Mouse (Mus musculus): ENCODE data around the gene Irf3. TPM values are rescaled to one million over a fixed set of nuclear protein-coding genes. Genes with fewer than 3 reads are reported as not detected.

Irf3 gene
- polyA plus RNA-seq (2014; fragmentation: Nextera tagmentation; extraction: Ambion mirVana), result 77.7 and 84.6 TPM in 2 replicates

GRCm38 (mm10) chr7:44997231-44997939 is at the start of gene Irf3:
Gene Irf3 (plus strand): TSS chr7:44997648.
- Histone ChIP-seq H3K27ac (replicated peaks; ENCODE audit: low read depth, low read length) (peak within 1 kb of the TSS; percentile 90), H3K4me1 (ENCODE audit: control insufficient read depth, insufficient read depth, low read length) (peaks cover 11% of the 10 kb centered on the region), H3K4me3 (ENCODE audit: low read depth, low read length) (peak within 1 kb of the TSS; percentile 63), H3K4me2 (ENCODE audit: low read depth, low read length) (peak within 1 kb of the TSS; percentile 95), H3K36me3 (ENCODE audit: control insufficient read depth, insufficient read depth, low read length) (peaks cover 66% of the 10 kb centered on the region), H3K9ac (ENCODE audit: low read depth, low read length) (peak within 1 kb of the TSS; percentile 87), H3K27me3 (replicated peaks; ENCODE audit: control insufficient read depth, insufficient read depth, low read length) (no peaks in the 10 kb centered on the region), H3K9me3 (ENCODE audit: control insufficient read depth, low read length) (no peaks in the 10 kb centered on the region)
- DNase-seq (ENCODE audit: low spot score) (peak; percentile 99), ATAC-seq (ENCODE audit: low read depth) (peak; percentile 93)
- WGBS, result 0% methylated on average over 41 of the region's 43 CpGs

- H3K4me1 ChIP-seq (ENCODE audit: control insufficient read depth, insufficient read depth, low read length), result peaks cover 7% of the 10 kb centered on the region
- no peak for ATAC-seq (ENCODE audit: low read depth)
- peaks cover 21% of the 10 kb centered on the region for H3K27me3 ChIP-seq (replicated peaks; ENCODE audit: control insufficient read depth, insufficient read depth, low read length)
Observed at GRCm38 (mm10) chr7:44949922-44950321, 47.5 kb upstream of the Irf3 start.

GRCm38 (mm10) chr7:44951960-44952359 is 45.5 kb upstream of the Irf3 start:
- Histone ChIP-seq H3K4me1 (ENCODE audit: control insufficient read depth, insufficient read depth, low read length) (peaks cover 7% of the 10 kb centered on the region), H3K27ac (replicated peaks; ENCODE audit: low read depth, low read length) (peak overlapping the region; percentile 67), H3K36me3 (ENCODE audit: control insufficient read depth, insufficient read depth, low read length) (no peaks in the 10 kb centered on the region), H3K27me3 (replicated peaks; ENCODE audit: control insufficient read depth, insufficient read depth, low read length) (peaks cover 21% of the 10 kb centered on the region), H3K4me3 (ENCODE audit: low read depth, low read length) (peak overlapping the region; percentile 48), H3K9me3 (ENCODE audit: control insufficient read depth, low read length) (no peaks in the 10 kb centered on the region), H3K4me2 (ENCODE audit: low read depth, low read length) (peak overlapping the region; percentile 95), H3K9ac (ENCODE audit: low read depth, low read length) (peak overlapping the region; percentile 63)
- ATAC-seq (ENCODE audit: low read depth) (peak; percentile 77), DNase-seq (ENCODE audit: low spot score) (peak; percentile 86)
- 5% methylated on average over 8 of the region's 10 CpGs for WGBS

More at GRCm38 (mm10) chr7:44949922-44950321, 47.5 kb upstream of the Irf3 start:
- Histone ChIP-seq H3K27ac (replicated peaks; ENCODE audit: low read depth, low read length) (no peak overlapping the region), H3K9ac (ENCODE audit: low read depth, low read length) (no peak overlapping the region), H3K9me3 (ENCODE audit: control insufficient read depth, low read length) (no peaks in the 10 kb centered on the region), H3K4me2 (ENCODE audit: low read depth, low read length) (no peak overlapping the region), H3K36me3 (ENCODE audit: control insufficient read depth, insufficient read depth, low read length) (no peaks in the 10 kb centered on the region), H3K4me3 (ENCODE audit: low read depth, low read length) (no peak overlapping the region)
- WGBS, result 61% methylated on average over 6 of the region's 6 CpGs
- DNase-seq (ENCODE audit: low spot score), result no peak

DNA sequence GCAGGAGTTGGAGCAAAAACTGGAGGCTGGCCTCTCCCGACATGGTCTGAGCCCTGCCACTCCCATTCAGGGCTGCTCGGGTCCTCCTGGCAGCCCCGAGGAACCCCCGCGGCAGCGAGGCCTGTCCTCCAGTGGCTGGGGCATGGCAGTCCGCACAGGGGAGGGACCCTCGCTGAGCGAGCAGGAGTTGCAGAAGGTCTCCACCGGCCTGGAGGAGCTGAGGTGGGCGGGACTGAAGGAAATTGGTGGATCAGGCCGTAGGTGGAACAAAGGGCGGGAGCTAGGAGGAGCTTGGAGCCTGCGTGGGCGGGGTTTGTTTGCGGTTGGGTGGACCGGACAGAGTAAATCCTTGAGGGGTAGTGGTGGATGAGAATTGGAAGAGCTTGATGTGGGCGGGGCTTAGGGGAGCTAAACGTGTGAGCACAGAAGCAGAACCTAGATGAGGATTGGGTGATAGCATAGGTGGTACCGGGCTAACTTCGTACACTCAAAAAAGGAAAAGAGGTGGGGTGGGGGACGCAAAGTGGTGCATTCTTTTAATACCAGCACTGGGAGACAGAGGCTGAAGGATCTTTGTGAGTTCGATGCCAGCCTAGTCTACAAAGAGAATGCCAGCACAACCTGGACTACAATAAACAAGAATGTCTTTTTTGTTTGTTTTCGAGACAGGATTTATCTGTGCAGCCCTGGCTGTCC is 44.7 kb upstream of the Irf3 start:
- Histone ChIP-seq H3K9ac (ENCODE audit: low read depth, low read length) (peak overlapping the region; percentile 63), H3K36me3 (ENCODE audit: control insufficient read depth, insufficient read depth, low read length) (no peaks in the 10 kb centered on the region), H3K27ac (replicated peaks; ENCODE audit: low read depth, low read length) (peak overlapping the region; percentile 67), H3K4me2 (ENCODE audit: low read depth, low read length) (peak overlapping the region; percentile 95), H3K9me3 (ENCODE audit: control insufficient read depth, low read length) (no peaks in the 10 kb centered on the region), H3K4me3 (ENCODE audit: low read depth, low read length) (peak overlapping the region; percentile 48), H3K27me3 (replicated peaks; ENCODE audit: control insufficient read depth, insufficient read depth, low read length) (peaks cover 21% of the 10 kb centered on the region), H3K4me1 (ENCODE audit: control insufficient read depth, insufficient read depth, low read length) (peaks cover 7% of the 10 kb centered on the region)
- peak; percentile 98 for DNase-seq (ENCODE audit: low spot score)
- 8% methylated on average over 24 of the region's 24 CpGs for WGBS
- ATAC-seq (ENCODE audit: low read depth), result peak; percentile 93

GRCm38 (mm10) chr7:44953561-44953960 is 43.9 kb upstream of the Irf3 start:
- Histone ChIP-seq H3K4me3 (ENCODE audit: low read depth, low read length) (no peak overlapping the region), H3K27me3 (replicated peaks; ENCODE audit: control insufficient read depth, insufficient read depth, low read length) (peaks cover 21% of the 10 kb centered on the region), H3K36me3 (ENCODE audit: control insufficient read depth, insufficient read depth, low read length) (no peaks in the 10 kb centered on the region), H3K4me2 (ENCODE audit: low read depth, low read length) (no peak overlapping the region), H3K9ac (ENCODE audit: low read depth, low read length) (no peak overlapping the region), H3K9me3 (ENCODE audit: control insufficient read depth, low read length) (no peaks in the 10 kb centered on the region), H3K27ac (replicated peaks; ENCODE audit: low read depth, low read length) (no peak overlapping the region), H3K4me1 (ENCODE audit: control insufficient read depth, insufficient read depth, low read length) (peaks cover 7% of the 10 kb centered on the region)
- ATAC-seq (ENCODE audit: low read depth), result no peak
- WGBS, result 57% methylated on average over 14 of the region's 14 CpGs
- no peak for DNase-seq (ENCODE audit: low spot score)

DNA sequence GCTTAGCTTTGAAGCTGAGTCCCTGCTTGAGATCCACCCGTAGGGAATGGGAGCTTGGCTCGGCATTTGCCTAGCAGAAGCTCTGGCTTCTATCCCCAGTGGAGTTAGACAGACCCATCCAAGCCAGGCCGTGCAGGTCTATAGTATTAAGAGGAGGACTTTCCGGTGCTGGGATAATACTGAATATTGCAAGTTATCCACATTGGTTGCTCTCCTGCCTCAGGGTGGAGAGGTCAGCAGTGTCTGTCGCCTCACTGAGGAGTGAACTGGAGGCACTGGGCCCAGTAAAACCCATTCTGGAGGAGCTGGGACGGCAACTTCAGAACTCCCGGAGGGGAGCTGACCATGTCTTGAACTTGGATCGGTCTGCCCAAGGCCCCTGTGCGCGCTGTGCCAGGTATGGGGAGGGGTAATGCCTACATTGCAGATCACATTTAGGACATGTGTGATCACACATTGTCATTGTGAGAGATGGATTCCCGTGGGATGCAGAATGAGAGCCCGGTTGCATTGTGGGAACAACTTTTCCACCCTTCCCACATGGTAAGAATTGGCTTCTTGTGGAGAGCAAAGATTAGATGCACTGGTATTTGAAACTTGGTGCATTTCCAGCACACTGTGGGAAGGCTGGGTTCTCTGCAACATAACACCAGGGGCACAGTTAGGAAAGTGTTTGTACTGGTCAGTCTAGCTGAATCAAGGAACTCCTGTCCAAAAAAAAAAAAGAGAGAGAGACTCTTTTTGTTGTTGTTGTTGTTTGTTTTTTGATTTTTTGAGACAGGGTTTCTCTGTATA is 43.2 kb upstream of the Irf3 start:
- Histone ChIP-seq H3K4me3 (ENCODE audit: low read depth, low read length) (no peak overlapping the region), H3K4me1 (ENCODE audit: control insufficient read depth, insufficient read depth, low read length) (peaks cover 7% of the 10 kb centered on the region), H3K36me3 (ENCODE audit: control insufficient read depth, insufficient read depth, low read length) (0 out of 2 replicates have a peak, but pooled peaks cover 4% of the 10 kb centered on the region), H3K9me3 (ENCODE audit: control insufficient read depth, low read length) (no peaks in the 10 kb centered on the region), H3K4me2 (ENCODE audit: low read depth, low read length) (no peak overlapping the region), H3K9ac (ENCODE audit: low read depth, low read length) (no peak overlapping the region), H3K27me3 (replicated peaks; ENCODE audit: control insufficient read depth, insufficient read depth, low read length) (peaks cover 21% of the 10 kb centered on the region), H3K27ac (replicated peaks; ENCODE audit: low read depth, low read length) (no peak overlapping the region)
- ATAC-seq (ENCODE audit: low read depth) (no peak), DNase-seq (ENCODE audit: low spot score) (peak; percentile 30)
- WGBS, result 74% methylated on average over 12 of the region's 12 CpGs

- H3K36me3 ChIP-seq (ENCODE audit: control insufficient read depth, insufficient read depth, low read length), result peaks cover 11% of the 10 kb centered on the region; the same call in 1 of the 2 replicates
- peaks cover 13% of the 10 kb centered on the region for H3K27me3 ChIP-seq (replicated peaks; ENCODE audit: control insufficient read depth, insufficient read depth, low read length)
- H3K4me1 ChIP-seq (ENCODE audit: control insufficient read depth, insufficient read depth, low read length), result peaks cover 7% of the 10 kb centered on the region
- ATAC-seq (ENCODE audit: low read depth) (no peak), DNase-seq (ENCODE audit: low spot score) (peak; percentile 22)
- no peak overlapping the region for H3K27ac ChIP-seq (replicated peaks; ENCODE audit: low read depth, low read length)
- no peak overlapping the region for H3K4me2 ChIP-seq (ENCODE audit: low read depth, low read length)
- H3K9ac ChIP-seq (ENCODE audit: low read depth, low read length), result no peak overlapping the region
- WGBS, result 52% methylated on average over 5 of the region's 5 CpGs
- no peak overlapping the region for H3K4me3 ChIP-seq (ENCODE audit: low read depth, low read length)
- H3K9me3 ChIP-seq (ENCODE audit: control insufficient read depth, low read length), result no peaks in the 10 kb centered on the region
Observed at GRCm38 (mm10) chr7:44955628-44956027, 41.8 kb upstream of the Irf3 start.

GRCm38 (mm10) chr7:44956266-44956665 is 41.2 kb upstream of the Irf3 start:
- H3K4me2 ChIP-seq (ENCODE audit: low read depth, low read length), result no peak overlapping the region
- no peak overlapping the region for H3K27ac ChIP-seq (replicated peaks; ENCODE audit: low read depth, low read length)
- peaks cover 7% of the 10 kb centered on the region for H3K27me3 ChIP-seq (replicated peaks; ENCODE audit: control insufficient read depth, insufficient read depth, low read length)
- H3K4me1 ChIP-seq (ENCODE audit: control insufficient read depth, insufficient read depth, low read length), result peaks cover 7% of the 10 kb centered on the region
- peaks cover 17% of the 10 kb centered on the region; the same call in 1 of the 2 replicates for H3K36me3 ChIP-seq (ENCODE audit: control insufficient read depth, insufficient read depth, low read length)
- ATAC-seq (ENCODE audit: low read depth) (no peak), DNase-seq (ENCODE audit: low spot score) (no peak)
- H3K9ac ChIP-seq (ENCODE audit: low read depth, low read length), result no peak overlapping the region
- no peaks in the 10 kb centered on the region for H3K9me3 ChIP-seq (ENCODE audit: control insufficient read depth, low read length)
- H3K4me3 ChIP-seq (ENCODE audit: low read depth, low read length), result no peak overlapping the region
- 44% methylated on average over 6 of the region's 6 CpGs for WGBS
